Mouse (Mus musculus): ENCODE data around the gene Prkag3.
A peak's percentile ranks its signal among the peaks of the same experiment; 100 is the strongest.

The Prkag3 gene

DNA sequence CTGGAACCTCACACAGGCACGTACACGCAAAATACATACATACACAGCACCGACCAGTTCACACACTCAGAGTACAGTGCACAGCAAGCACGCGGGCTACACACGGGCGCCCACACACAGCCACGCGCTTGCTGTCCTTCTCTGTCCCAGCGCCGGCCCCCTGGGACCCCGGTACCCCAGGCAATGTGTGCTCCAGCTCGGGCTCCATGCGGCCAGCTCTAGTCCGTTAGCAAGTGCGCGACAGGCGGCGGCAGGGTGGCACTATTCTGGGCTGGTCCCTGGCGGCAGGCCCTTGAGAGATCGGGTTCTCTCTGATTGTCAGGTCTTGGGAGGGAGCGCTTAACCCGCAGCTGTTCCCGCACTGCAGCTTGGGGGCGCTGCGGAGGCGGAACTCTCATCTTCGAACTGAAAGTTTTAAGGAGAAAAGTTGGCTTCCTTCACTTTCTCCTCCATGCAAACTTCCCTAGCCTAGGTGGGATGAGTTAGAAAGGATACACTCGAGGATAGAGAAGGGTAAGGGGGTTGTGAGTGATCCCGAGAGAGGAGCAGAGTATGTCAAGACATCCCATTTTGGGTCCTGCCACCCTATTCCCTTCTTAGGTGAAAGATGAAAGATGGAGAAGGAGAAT lies at the start of gene Prkag3:
Gene Prkag3 (minus strand): TSS at position 579 of the 629 bp plus-strand sequence.
- no peak for DNase-seq (ENCODE audit: low spot score)

GRCm38 (mm10) chr1:74797459-74797858 lies 48.4 kb upstream of the Prkag3 start:
- no peak for DNase-seq (ENCODE audit: low spot score)

- DNase-seq (ENCODE audit: low spot score) = no peak
Observed at GRCm38 (mm10) chr1:74795145-74795529, 46.1 kb upstream of the Prkag3 start.

DNA sequence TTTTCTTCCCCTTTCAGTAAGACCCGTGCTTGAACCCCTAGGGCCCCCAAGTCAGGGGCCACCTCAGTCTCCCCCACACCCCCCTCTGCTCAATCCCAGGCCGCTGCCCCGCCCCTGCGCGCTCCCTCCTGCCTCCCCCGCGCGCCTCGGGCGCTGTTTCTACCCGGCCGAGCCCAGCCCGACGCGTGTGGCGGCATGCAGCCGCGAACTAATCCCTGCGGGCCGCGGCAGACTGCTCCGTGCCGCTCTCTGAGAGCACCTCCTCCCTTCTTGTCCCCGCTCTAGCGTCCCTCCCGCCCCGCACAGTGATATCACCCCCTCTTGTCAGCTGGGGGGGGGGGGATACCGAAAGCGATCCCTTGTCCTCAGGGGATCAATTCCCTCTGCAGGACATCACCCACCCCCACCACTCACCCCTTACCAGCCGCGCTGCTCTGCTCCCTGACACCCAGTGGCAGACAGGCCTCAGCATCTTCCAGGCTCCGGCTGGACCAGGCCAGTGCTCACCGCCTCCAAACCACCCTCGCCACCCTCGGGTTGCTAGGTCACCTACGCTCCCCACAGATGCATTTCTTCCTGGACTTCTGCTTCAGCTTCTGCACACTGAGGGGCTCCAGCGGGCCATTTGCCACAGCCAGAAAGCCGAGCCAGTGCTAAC lies 45.6 kb upstream of the Prkag3 start:
- DNase-seq (ENCODE audit: low spot score) = no peak

DNA sequence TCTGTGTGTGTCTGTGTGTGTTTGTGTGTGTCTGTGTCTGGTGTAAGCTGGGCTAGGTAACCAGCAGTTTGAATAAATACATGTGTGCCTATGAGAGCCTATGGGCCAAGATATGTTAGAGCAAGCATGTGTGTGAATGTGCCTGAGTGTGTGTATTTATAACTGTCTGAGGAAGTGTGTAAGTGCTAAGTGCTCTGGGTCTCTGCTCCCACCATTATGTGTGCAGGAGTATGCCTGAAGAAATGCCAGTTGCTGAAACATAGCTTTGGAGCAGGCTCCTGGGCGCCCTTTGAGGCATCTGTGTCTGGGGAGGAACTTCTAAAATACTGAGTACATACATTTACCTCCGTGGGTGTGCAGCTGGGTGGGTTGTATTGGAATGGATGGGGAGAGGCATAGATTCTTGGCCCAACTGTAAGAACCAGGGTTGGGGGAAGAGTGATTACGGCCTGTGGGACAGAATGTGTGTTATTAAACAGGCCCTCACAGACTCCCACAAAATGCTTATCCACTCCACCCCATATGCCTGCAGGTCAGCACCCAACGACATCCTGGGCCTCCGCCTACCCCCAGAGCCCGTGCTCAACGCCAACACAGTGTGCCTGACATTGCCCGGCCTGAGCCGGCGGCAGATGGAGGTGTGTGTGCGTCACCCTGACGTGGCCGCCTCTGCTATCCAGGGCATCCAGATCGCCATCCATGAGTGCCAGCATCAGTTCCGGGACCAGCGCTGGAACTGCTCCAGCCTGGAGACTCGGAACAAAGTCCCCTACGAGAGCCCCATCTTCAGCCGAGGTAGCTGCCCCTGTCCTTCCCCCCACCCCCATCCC lies 44.0 kb upstream of the Prkag3 start:
- DNase-seq (ENCODE audit: low spot score) = no peak

- DNase-seq (ENCODE audit: low spot score) = no peak
Observed at GRCm38 (mm10) chr1:74791249-74791648, 42.2 kb upstream of the Prkag3 start, which contains the start of gene Wnt10a. TSS of gene Wnt10a (plus strand) at chr1:74791516.

- DNase-seq (ENCODE audit: low spot score) = no peak
Observed at GRCm38 (mm10) chr1:74790095-74790494, 41.1 kb upstream of the Prkag3 start.

DNA sequence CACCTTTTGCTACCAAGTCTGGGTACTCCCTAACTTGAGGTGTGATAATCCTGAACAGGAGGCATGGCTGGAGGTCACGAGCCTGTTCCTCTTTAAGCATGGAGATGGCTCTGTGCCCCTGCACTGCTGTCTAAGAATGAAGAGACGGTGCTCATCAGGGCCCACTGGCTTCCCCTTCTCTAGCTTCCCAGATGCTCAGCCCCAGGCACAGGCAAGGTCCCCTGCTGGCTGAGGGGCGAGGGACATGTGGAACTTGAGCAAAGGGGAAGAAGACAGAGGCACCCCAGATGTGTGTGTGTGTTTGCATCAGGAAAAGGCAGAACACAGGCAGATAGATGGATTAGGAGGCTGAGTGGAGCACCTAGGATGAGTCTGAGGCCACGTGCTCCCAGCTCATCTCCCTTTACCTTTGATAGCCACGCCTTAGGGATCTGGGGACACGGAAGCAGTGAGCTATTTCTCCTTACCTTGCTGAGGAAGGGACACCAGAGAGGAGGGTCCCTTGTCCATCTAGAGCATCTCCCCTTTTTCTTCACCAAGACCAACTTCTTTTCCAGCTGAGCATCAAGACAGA lies 39.7 kb upstream of the Prkag3 start:
- DNase-seq (ENCODE audit: low spot score) = no peak

DNA sequence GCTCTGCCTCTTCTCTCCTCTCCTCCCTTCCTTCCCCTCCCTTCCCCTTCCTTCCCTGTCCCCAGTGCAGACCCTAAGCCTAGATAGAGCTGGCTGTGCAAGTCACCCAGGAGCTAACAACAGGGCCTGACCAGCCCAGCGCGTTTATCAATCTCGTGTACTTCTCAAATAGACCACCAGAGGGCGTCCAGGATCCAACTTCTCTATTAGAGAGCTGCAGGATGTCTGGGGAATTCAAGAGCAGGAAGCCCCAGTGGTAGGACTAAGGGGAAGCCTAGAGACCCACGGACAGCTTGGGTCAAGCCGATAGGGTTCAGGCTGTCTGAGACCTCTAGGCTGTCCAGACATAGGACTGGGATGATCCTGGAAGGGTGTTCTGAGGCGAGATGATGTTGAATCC lies 38.8 kb upstream of the Prkag3 start:
- DNase-seq (ENCODE audit: low spot score) = peak; percentile 79

- DNase-seq (ENCODE audit: low spot score) = no peak
Observed at GRCm38 (mm10) chr1:74784041-74784759, 35.2 kb upstream of the Prkag3 start.

DNA sequence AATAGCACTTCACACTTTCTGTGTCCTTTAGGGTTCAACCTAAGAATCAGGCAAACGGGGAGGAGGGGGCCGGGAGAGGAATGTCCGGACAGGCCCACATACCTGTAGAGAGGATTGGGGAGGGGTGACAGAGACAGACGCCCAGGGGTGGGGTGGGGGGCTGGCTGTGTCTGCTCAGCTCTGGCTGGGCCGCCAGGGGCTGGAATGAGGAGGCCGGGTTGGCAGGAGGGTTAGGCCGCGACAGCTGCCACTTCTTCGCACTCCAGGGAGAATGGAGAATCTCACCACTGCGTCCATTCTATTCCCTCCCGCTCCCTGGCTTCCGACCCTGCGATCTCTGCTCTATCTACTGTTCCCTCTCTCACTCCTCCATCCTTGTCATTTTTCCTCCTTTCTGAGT lies 34.5 kb upstream of the Prkag3 start:
- DNase-seq (ENCODE audit: low spot score) = no peak

- no peak for DNase-seq (ENCODE audit: low spot score)
Observed at GRCm38 (mm10) chr1:74782045-74782444, 33.0 kb upstream of the Prkag3 start.

DNA sequence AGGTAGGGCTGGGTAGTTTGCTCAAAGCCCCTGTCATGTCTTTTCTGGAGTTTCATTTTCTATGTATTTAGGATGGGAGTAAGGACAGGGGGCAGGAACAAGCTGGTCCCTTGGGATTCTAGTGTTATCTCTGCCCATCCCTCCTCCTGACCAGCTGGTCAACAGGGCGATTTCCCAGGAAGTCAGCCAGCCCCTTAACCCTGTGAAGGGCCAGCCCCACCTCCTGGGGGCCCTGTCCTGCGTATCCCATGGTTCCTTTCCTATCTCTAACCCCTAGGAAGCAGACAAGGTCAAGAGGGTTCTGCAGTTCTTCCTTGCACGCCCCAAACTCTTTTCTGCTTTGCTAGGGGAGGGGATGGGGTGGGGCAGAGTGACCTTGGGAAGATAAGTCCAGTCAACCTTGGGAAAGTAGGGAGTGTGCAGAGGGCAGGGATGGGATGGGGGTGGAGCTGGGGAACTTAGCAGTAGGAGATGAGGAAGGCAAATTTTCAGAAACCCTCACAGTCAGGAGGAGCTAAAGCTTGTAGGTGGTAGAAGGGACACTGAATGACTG lies 30.0 kb upstream of the Prkag3 start:
- DNase-seq (ENCODE audit: low spot score) = no peak

DNA sequence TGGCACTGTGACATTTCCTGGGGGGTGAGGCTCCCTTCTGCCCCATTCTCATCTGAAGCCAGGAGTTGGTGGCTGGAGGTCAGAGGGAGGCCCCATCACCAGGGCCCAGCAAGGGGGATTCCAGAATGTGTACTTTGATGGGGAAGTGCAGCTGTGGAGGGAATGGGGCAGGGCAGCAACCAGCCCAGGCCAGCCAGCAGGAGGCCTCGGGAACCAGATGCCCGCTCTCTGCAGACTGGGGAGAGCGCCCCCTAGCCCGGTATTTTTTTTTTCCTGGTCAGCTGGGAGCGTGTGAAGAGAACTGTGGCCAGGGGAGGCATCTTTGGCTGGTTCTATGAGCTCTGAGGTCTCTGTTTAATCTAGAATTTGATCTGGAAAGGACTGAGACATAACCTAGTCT lies 26.8 kb upstream of the Prkag3 start:
- DNase-seq (ENCODE audit: low spot score) = no peak

- DNase-seq (ENCODE audit: low spot score) = no peak
Observed at GRCm38 (mm10) chr1:74774062-74774461, 25.0 kb upstream of the Prkag3 start.

GRCm38 (mm10) chr1:74773136-74773535 lies 24.1 kb upstream of the Prkag3 start:
- no peak for DNase-seq (ENCODE audit: low spot score)

DNA sequence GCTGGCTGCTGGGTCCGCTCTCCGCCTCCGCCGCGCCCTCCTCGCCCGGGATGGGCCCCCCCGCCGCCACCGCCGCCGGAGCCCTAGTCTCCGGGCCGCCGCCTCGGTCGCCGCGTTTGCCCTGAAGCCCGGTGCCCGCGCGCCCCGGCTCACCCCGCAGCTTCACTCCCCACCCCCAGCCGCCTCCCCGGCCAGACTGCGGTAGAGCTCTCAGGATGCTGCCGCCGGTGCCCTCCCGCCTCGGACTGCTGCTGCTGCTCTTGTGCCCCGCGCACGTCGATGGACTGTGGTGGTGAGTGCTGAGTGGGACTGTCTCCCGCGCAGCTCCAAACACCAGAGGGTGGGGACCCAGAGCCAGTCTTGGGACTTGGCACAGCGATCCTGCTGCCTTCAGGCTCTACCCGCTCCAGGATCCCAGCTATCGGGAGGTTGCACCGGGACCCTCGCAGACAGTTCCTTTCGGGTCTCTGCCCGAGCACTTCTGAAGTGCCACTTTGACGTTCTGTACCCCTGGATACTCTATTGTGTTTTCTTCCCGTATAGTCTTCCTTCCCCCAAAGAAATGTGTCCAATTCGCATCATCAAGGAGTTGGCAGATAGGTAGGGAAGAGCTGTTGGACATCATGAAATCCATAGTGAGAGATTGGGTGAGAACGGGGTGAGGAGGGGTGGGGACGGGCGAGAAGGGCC lies 23.1 kb upstream of the Prkag3 start:
- DNase-seq (ENCODE audit: low spot score) = no peak

DNA sequence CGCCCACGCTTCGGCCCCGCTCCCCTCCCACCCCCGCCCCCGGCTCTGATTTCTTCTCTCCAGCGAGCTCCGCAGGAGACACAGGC lies 22.7 kb upstream of the Prkag3 start, which contains the start of gene Wnt6:
Gene Wnt6 (plus strand): TSS at position 48 of the 86 bp plus-strand sequence.
- no peak for DNase-seq (ENCODE audit: low spot score)

DNA sequence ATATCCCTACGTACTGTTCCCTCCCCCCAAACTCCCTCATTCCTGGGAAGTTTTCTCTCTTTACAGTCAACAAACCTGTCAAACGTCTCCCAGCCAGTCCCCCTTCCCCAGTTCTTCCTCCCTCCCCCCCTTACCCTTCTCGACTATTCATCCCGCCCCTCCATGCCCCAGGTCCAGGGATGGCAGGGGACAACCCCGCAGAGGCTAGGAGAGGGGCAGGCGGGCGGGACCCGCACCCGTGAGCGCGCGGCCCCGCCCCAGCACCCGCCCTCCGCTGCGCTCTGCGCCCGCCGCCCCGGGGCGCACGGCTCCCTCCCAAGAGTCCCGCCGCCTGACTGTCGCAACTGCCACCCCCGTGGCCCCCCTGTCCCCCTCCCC lies 22.4 kb upstream of the Prkag3 start:
- no peak for DNase-seq (ENCODE audit: low spot score)

GRCm38 (mm10) chr1:74770727-74771466 lies 21.9 kb upstream of the Prkag3 start:
- DNase-seq (ENCODE audit: low spot score) = no peak

GRCm38 (mm10) chr1:74763081-74763480 lies 14.1 kb upstream of the Prkag3 start:
- peak; percentile 58 for DNase-seq (ENCODE audit: low spot score)

Measured in left cerebral cortex, adult 11 months (tissue).